Mouse (Mus musculus) kidney, embryonic 15.5 days (tissue): ENCODE measurements around the gene Selplg. TPM values are rescaled to one million over a fixed set of nuclear protein-coding genes. Genes with fewer than 3 reads are reported as not detected.
"Not testable (repeated sequence)": the region's sequence is repeated elsewhere in the genome, so short reads cannot be mapped to it uniquely, and the experiment has no call there.

Source experiments
- ATAC-seq: fragments of 200-750 bp; cut with Nextera tagmentation; replicated peaks from 2 replicates; pipeline ENCODE4 v1.8.0; 2017; ENCODE audit warnings: moderate TSS enrichment; ENCODE audit not compliant: low FRiP score
- H3K27ac ChIP-seq: fragments of 300-500 bp; sonication (generic); 2 replicates; pipeline ENCODE4 v1.5.1; 2015; ENCODE audit warnings: mild to moderate bottlenecking, inconsistent platforms
- H3K27me3 ChIP-seq: fragments of 300-500 bp; sonication (generic); 2 replicates; pipeline ENCODE4 v1.6.1; 2015; ENCODE audit warnings: inconsistent platforms
- H3K36me3 ChIP-seq: fragments of 300-500 bp; sonication (generic); 2 replicates; pipeline ENCODE4 v1.6.1; 2015; ENCODE audit warnings: inconsistent platforms
- H3K4me1 ChIP-seq: fragments of 300-500 bp; sonication (generic); 2 replicates; pipeline ENCODE4 v1.6.1; 2015; ENCODE audit warnings: inconsistent platforms
- H3K4me2 ChIP-seq: fragments of 300-500 bp; sonication (generic); 2 replicates; pipeline ENCODE4 v1.6.1; 2015; ENCODE audit warnings: moderate library complexity, mild to moderate bottlenecking, inconsistent platforms
- H3K4me3 ChIP-seq: fragments of 300-500 bp; sonication (generic); replicated peaks from 2 replicates; pipeline ENCODE4 v1.5.1; 2015; ENCODE audit warnings: mild to moderate bottlenecking, inconsistent platforms
- H3K9ac ChIP-seq: fragments of 300-500 bp; sonication (generic); 2 replicates; pipeline ENCODE4 v1.6.1; 2015; ENCODE audit warnings: mild to moderate bottlenecking, inconsistent platforms
- H3K9me3 ChIP-seq: fragments of 300-500 bp; sonication (generic); replicated peaks from 2 replicates; pipeline ENCODE4 v1.6.1; 2016; ENCODE audit warnings: inconsistent platforms
- WGBS: fragments of 180-500 bp; shearing (Covaris S2); methylation state at CpG from one replicate; pipeline ENCODE4 v1.1.7; 2015; ENCODE audit warnings: mixed read lengths; 5-methylcytosine and 5-hydroxymethylcytosine counted together
- polyA plus RNA-seq: library from polyadenylated mRNA; unstranded; fragments of >200 nt; fragmentation: Nextera tagmentation; extraction: Ambion mirVana; gene quantifications from 2 replicates; pipeline ENCODE4 v1.2.1, GENCODE M21; 2015

The Selplg gene
- polyA plus RNA-seq, 1 experiment from 2014 or later, result 2.2 TPM

DNA sequence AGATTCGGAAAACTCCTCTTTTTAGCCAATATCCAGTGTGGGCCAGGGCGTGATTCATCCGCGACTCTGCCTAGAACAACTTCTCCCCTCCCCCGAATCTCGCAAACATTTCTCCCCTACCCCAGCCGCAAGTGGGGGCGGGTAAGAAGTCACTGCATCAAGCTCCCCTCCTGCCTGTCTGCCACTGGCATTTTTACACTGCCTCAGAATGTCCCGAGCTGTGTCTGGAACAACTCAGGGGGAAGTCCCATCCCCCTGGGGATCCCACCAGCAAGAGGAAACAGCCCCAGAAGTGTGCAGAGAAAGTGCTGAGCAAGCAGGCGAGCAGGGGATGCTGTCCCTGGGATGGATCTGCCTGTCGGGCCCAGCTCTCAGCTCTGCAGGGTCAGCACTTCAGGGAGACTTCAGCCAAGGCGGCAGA, 48.9 kb downstream of the Selplg start:
- Histone ChIP-seq H3K9ac (no peak overlapping the region), H3K27me3 (0 out of 2 replicates have a peak, but pooled peaks cover 5% of the 10 kb centered on the region), H3K4me1 (peaks cover 22% of the 10 kb centered on the region), H3K27ac (peak overlapping the region; percentile 89), H3K36me3 (0 out of 2 replicates have a peak, but pooled peaks cover under 1% of the 10 kb centered on the region), H3K4me3 (no peak overlapping the region), H3K4me2 (peak overlapping the region; percentile 38), H3K9me3 (no peaks in the 10 kb centered on the region)
- peak; percentile 43; the same call in 1 of the 2 replicates for ATAC-seq
- 4% methylated on average over 12 of the region's 12 CpGs for WGBS

DNA sequence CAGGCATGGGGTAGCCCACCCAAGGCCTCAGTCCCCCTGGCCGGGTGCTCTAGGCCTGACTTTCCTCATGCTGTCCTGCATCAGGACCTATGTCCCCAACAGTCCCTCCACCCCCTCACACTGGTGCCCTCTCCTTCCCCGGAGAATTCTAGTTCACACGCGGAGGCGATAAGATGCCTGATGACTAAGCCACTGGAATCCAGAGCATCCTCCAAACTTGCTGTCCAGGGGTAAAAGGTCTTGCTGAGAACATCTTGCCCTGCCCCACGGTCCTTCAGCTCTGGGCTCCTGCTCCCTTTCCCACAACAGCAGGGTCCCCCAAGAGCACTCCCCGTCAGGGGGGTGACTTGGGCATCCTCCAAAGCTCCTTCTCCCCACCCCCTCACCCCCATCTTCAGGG, 49.8 kb downstream of the Selplg start:
- Histone ChIP-seq H3K9ac (no peak overlapping the region), H3K4me3 (no peak overlapping the region), H3K27ac (peak overlapping the region; percentile 89; the same call in 1 of the 2 replicates), H3K4me2 (no peak overlapping the region), H3K9me3 (no peaks in the 10 kb centered on the region), H3K27me3 (0 out of 2 replicates have a peak, but pooled peaks cover 5% of the 10 kb centered on the region), H3K36me3 (peaks cover 9% of the 10 kb centered on the region; the same call in 1 of the 2 replicates), H3K4me1 (peaks cover 18% of the 10 kb centered on the region)
- no peak for ATAC-seq
- 79% methylated on average over 7 of the region's 7 CpGs for WGBS

DNA sequence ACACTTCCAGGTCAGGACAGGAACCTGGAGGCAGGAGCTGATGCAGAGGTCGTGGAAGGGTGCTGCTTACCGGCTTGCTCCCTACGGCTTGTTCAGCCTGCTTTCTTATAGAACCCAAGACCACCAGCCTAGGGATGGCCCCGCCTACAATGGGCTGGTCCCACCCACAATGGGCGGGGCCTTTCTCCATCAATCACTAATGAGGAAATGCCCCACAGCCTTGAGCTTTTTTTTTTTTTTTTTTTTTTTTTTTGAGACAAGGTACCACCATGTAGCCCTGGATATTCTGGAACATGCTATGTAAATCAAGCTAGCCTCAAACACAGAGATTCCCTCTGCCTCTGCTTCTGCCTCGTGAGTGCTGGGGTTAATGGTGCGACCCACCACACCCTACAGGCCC, 50.6 kb downstream of the Selplg start:
- H3K4me2 ChIP-seq, result no peak overlapping the region
- no peak overlapping the region for H3K27ac ChIP-seq
- H3K9ac ChIP-seq, result no peak overlapping the region
- WGBS, result 71% methylated on average over 7 of the region's 7 CpGs
- peaks cover 16% of the 10 kb centered on the region for H3K36me3 ChIP-seq
- H3K4me3 ChIP-seq, result no peak overlapping the region
- H3K4me1 ChIP-seq, result peaks cover 18% of the 10 kb centered on the region
- no peaks in the 10 kb centered on the region for H3K9me3 ChIP-seq
- 0 out of 2 replicates have a peak, but pooled peaks cover 5% of the 10 kb centered on the region for H3K27me3 ChIP-seq
- no peak for ATAC-seq

DNA sequence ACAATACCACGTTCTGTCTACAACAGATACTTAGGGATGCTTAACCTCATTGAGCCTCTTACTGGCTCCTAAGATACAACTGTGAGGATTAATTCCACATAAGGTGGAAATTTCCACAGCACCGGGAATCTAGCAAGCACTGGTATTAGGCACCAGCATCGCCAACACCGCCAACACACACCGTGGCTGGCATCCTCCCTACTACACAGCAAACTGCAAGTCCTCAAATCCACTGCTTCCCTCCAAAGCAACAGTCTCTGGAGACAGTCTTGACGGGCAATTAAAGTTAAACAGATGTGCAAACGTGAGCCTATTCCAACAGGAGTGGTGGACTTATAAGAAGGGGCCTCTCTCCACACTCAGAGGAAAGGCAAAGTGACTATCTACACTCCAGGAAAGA, 51.2 kb downstream of the Selplg start:
- Histone ChIP-seq H3K36me3 (peaks cover 22% of the 10 kb centered on the region), H3K4me1 (peaks cover 18% of the 10 kb centered on the region), H3K9ac (no peak overlapping the region), H3K4me3 (no peak overlapping the region), H3K9me3 (no peaks in the 10 kb centered on the region), H3K27me3 (0 out of 2 replicates have a peak, but pooled peaks cover 5% of the 10 kb centered on the region), H3K27ac (no peak overlapping the region), H3K4me2 (no peak overlapping the region)
- no peak for ATAC-seq
- 71% methylated on average over 7 of the region's 7 CpGs for WGBS

DNA sequence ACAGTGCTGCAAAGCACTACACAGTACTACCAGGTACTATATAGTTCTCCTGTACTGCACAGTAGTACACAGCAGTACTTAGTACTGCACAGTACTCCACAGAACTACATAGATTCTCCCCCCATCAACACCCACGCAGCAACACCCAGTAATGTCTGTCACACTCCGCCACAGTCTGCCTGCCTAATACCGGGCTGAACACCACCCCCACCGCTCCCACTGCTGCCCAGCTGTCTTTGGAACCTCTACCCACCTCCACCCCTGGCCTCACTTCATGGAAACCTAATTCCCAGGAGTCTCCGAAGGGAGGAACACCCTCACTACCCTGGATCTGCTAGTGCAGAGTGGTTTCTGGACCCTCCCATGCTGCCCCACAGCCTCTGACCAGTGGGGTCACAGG, 51.7 kb downstream of the Selplg start:
- H3K36me3 ChIP-seq, result peaks cover 27% of the 10 kb centered on the region
- no peak for ATAC-seq
- no peak overlapping the region for H3K9ac ChIP-seq
- no peak overlapping the region for H3K27ac ChIP-seq
- H3K4me1 ChIP-seq, result peaks cover 18% of the 10 kb centered on the region
- no peaks in the 10 kb centered on the region for H3K9me3 ChIP-seq
- H3K4me2 ChIP-seq, result no peak overlapping the region
- 78% methylated on average over 5 of the region's 5 CpGs for WGBS
- 0 out of 2 replicates have a peak, but pooled peaks cover 5% of the 10 kb centered on the region for H3K27me3 ChIP-seq
- no peak overlapping the region for H3K4me3 ChIP-seq

DNA sequence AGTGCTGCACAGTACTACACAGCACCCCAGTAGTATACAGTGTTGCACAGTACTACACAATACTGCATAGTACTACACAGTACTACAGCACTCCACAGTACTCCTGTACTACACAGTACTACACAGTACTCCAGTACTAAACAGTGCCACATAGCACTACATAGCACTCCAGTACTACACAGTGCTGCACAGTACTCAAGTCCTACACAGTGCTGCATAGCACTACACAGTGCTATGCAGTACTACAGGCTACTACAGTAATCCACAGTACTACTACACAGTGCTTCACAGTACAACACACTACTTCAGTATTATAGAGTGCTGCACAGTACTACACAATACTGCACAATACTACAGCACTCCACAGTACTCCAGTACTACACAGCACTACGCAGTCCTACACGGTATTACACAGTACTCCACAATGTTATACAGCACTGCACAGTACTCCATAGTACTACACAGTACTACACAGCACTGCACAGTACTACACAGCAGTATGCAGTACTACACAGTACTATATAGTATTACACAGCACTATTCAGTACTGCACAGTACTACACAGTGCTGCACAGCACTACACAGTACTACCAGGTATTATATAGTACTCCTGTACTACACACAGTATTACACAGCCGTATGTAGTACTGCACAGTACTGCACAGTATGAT, 52.2 kb downstream of the Selplg start:
- 97% methylated on average over 3 of the region's 3 CpGs for WGBS

DNA sequence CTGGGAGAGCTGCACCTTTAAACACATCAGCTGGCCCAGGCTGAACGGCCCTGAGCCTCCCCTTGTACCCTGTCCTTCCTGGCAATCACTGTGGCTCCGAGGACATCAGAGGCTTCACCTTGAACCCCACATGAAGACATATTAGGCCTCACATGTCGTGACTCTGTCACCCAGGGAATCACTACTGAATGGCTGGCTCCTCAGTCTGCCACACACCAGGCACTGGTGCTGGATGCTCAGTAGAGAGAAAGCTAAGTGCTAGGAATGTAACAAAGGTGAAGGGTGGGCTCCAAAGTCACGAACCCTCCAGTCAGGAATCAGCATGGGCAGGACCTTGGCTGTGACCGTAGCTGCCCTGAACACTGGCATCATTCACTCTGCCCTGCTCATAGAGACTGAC, 52.9 kb downstream of the Selplg start:
- ATAC-seq, result no peak
- no peak overlapping the region for H3K27ac ChIP-seq
- H3K4me3 ChIP-seq, result no peak overlapping the region
- H3K27me3 ChIP-seq, result 0 out of 2 replicates have a peak, but pooled peaks cover 5% of the 10 kb centered on the region
- no peaks in the 10 kb centered on the region for H3K9me3 ChIP-seq
- H3K4me1 ChIP-seq, result peaks cover 18% of the 10 kb centered on the region
- WGBS, result 74% methylated on average over 5 of the region's 5 CpGs
- H3K36me3 ChIP-seq, result peaks cover 39% of the 10 kb centered on the region
- H3K4me2 ChIP-seq, result no peak overlapping the region
- no peak overlapping the region for H3K9ac ChIP-seq

More for the DNA sequence above, 52.2 kb downstream of the Selplg start:
- Histone ChIP-seq H3K4me2 (no peak overlapping the region), H3K36me3 (peaks cover 33% of the 10 kb centered on the region), H3K27me3 (0 out of 2 replicates have a peak, but pooled peaks cover 5% of the 10 kb centered on the region), H3K9me3 (no peaks in the 10 kb centered on the region), H3K4me3 (no peak overlapping the region), H3K27ac (no peak overlapping the region), H3K4me1 (peaks cover 18% of the 10 kb centered on the region), H3K9ac (no peak overlapping the region)
- ATAC-seq, result no peak

DNA sequence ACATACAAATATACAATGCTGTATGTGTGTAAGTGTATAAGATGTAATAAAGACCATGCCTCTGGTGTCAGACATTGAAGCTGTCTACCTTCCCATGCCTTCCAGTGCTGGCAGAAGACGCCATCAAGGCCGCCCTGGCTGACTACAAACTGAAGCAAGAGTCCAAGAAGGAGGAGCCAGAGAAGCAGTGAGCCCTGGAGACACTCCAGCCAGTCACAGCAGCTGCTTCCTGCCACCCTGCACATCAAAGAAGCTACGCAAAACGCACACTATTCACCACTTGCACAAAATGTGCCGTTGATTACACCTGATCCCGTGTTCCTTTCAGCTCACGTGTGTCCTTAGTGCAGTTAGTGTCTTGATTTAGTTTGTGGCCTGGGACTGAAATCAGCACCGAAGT, 54.7 kb downstream of the Selplg start:
- not testable (repeated sequence) for H3K27me3 ChIP-seq, H3K27ac ChIP-seq, H3K9me3 ChIP-seq, H3K4me3 ChIP-seq, H3K4me2 ChIP-seq, ATAC-seq, H3K9ac ChIP-seq
- Histone ChIP-seq H3K4me1 (peaks cover 15% of the 10 kb centered on the region), H3K36me3 (peaks cover 45% of the 10 kb centered on the region)
- 90% methylated on average over 8 of the region's 8 CpGs for WGBS

DNA sequence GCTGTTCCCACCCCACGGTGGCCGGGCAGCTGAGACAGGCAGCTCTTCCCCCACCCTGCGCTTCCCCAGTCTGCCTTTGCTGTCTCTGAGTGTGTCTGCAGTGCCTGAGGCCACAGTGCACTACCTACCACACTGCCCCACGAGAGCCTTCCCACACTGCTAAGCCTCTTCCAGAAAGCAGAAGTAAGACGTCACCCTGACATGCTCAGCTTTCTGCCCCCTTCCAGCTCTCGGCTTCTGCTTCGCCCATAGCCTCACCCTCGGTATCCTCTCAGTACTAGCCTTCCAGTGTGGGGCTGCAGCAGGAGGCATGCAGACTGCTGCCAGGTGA, 55.6 kb downstream of the Selplg start:
- no peak overlapping the region for H3K4me3 ChIP-seq
- ATAC-seq, result no peak
- no peak overlapping the region for H3K27ac ChIP-seq
- 85% methylated on average over 8 of the region's 8 CpGs for WGBS
- H3K4me1 ChIP-seq, result peaks cover 11% of the 10 kb centered on the region
- no peak overlapping the region for H3K9ac ChIP-seq
- peaks cover 45% of the 10 kb centered on the region for H3K36me3 ChIP-seq
- no peaks in the 10 kb centered on the region for H3K9me3 ChIP-seq
- H3K4me2 ChIP-seq, result no peak overlapping the region
- H3K27me3 ChIP-seq, result no peaks in the 10 kb centered on the region

DNA sequence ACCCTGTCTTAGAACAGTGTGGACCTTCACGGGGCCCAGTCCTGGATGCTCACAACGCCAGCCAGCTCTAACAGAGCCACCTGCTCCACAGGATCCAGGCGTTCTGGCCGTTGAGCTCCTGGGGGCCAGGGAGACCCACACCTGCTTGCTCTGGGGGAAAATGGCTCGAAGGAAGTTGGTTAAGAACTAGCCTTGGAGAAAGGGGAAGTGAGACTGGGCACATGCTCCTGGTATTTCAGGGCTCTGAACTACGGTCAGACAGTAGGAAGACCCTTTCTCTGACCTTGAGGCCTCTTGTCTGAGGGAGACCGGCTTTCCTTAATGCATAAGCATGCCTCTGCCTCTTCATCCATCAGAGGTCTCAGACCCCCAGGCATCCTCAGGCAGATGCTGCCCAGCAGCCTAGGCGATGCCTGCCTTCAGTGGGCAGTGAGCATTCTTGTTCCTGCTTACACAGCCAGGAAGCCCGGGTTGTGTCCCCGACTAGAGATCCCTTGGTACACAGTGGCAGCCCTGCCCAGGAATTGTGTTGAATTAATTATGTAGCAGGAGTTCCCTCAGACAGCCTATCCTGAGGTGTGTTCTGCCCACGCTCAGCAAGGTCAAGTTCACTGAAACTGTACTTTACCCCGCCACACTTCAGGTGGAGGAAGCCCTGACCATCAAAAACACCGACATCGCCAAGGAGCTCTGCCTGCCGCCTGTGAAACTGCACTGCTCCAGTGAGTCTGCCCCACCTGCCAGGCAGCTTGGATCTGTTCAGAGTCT, 56.1 kb downstream of the Selplg start:
- no peak overlapping the region for H3K4me3 ChIP-seq
- H3K27me3 ChIP-seq, result no peaks in the 10 kb centered on the region
- no peak for ATAC-seq
- H3K27ac ChIP-seq, result no peak overlapping the region
- WGBS, result 88% methylated on average over 15 of the region's 15 CpGs
- peaks cover 11% of the 10 kb centered on the region for H3K4me1 ChIP-seq
- no peak overlapping the region for H3K9ac ChIP-seq
- no peak overlapping the region for H3K4me2 ChIP-seq
- peaks cover 45% of the 10 kb centered on the region for H3K36me3 ChIP-seq
- no peaks in the 10 kb centered on the region for H3K9me3 ChIP-seq

DNA sequence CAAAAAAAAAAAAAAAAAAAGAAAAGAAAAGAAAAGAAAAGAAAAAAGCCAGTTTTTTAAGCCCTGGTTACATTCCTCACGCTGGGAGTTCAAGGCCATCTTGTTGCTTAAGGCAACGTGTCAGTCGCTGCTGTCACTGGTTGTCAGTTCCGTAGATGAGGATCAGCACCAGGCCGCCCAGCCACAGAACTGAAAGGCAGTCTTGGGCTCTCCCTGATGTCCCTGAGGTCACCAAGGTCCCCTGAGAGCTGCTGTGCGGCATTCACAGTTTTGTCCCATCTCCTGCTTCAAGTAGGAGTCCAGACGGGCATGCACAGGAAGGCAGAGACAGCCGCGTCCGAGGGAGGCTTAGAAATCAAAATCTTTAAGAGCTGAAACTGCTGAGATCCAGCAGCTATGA, 56.9 kb downstream of the Selplg start:
- 92% methylated on average over 10 of the region's 10 CpGs for WGBS
- H3K4me3 ChIP-seq, result no peak overlapping the region
- H3K27me3 ChIP-seq, result no peaks in the 10 kb centered on the region
- H3K4me1 ChIP-seq, result peaks cover 14% of the 10 kb centered on the region
- H3K9me3 ChIP-seq, result no peaks in the 10 kb centered on the region
- H3K4me2 ChIP-seq, result no peak overlapping the region
- H3K27ac ChIP-seq, result no peak overlapping the region
- ATAC-seq, result no peak
- peaks cover 45% of the 10 kb centered on the region for H3K36me3 ChIP-seq
- H3K9ac ChIP-seq, result no peak overlapping the region

DNA sequence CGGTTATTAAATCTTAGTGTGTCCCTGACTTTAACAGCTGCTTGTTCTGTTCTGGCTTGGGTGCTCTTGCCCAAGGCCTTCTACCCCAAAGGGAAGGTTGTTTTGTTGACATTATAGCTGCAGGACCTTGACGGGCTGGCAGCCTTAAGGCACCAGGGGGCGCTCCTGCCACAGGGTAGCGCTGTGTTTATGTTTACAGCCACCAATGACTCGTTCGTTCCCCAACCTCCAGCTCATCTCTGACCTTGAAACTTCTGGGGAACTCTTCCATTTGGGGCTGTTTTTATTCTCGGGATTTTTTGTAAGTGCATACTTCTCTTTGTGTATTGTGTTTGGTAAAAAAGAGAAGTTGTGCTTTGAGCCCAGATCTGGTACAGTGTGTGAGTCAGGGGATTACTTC, 58.8 kb downstream of the Selplg start:
- Histone ChIP-seq H3K36me3 (peaks cover 51% of the 10 kb centered on the region), H3K27me3 (no peaks in the 10 kb centered on the region), H3K9ac (peak overlapping the region; percentile 95; the same call in 1 of the 2 replicates), H3K4me3 (peak overlapping the region; percentile 86), H3K4me2 (peak overlapping the region; percentile 92), H3K4me1 (peaks cover 33% of the 10 kb centered on the region), H3K9me3 (no peaks in the 10 kb centered on the region), H3K27ac (peak overlapping the region; percentile 98; the same call in 1 of the 2 replicates)
- ATAC-seq, result peak; percentile 11; the same call in 1 of the 2 replicates
- 1% methylated on average over 7 of the region's 7 CpGs for WGBS
